Mouse (Mus musculus) stomach, postnatal 0 days (tissue): ENCODE data around the gene Hist2h3c1. TPM values are rescaled to one million over a fixed set of nuclear protein-coding genes. Genes with fewer than 3 reads are reported as not detected.

Experiments used
- ATAC-seq: fragments of 200-750 bp; cut with Nextera tagmentation; 2 replicates; pipeline ENCODE4 v1.8.0; 2017; ENCODE audit not compliant: low FRiP score, low TSS enrichment
- DNase-seq: peaks from one replicate; pipeline ENCODE4 v3.0.0-alpha.2; 2016; ENCODE audit warnings: low spot score
- H3K27ac ChIP-seq: fragments of 300-500 bp; sonication (generic); replicated peaks from 2 replicates; pipeline ENCODE4 v1.5.1; 2014; ENCODE audit warnings: mild to moderate bottlenecking, control low read depth
- H3K27me3 ChIP-seq: fragments of 300-500 bp; sonication (generic); 2 replicates; pipeline ENCODE4 v1.6.1; 2014; ENCODE audit warnings: low read length; ENCODE audit not compliant: control insufficient read depth, insufficient read depth
- H3K36me3 ChIP-seq: fragments of 300-500 bp; sonication (generic); 2 replicates; pipeline ENCODE4 v1.6.1; 2014; ENCODE audit warnings: low read length, mixed read lengths; ENCODE audit not compliant: control insufficient read depth, insufficient read depth
- H3K4me1 ChIP-seq: fragments of 300-500 bp; sonication (generic); replicated peaks from 2 replicates; pipeline ENCODE4 v1.6.1; 2014; ENCODE audit warnings: antibody characterized with exemption; ENCODE audit not compliant: control insufficient read depth, insufficient read depth
- H3K4me2 ChIP-seq: fragments of 300-500 bp; sonication (generic); replicated peaks from 2 replicates; pipeline ENCODE4 v1.6.1; 2014; ENCODE audit warnings: low read depth, mild to moderate bottlenecking, control low read depth, moderate library complexity
- H3K4me3 ChIP-seq: fragments of 300-500 bp; sonication (generic); 2 replicates; pipeline ENCODE4 v1.5.1; 2014; ENCODE audit warnings: low read depth, low read length, control low read depth
- H3K9ac ChIP-seq: fragments of 300-500 bp; sonication (generic); 2 replicates; pipeline ENCODE4 v1.6.1; 2014; ENCODE audit warnings: mild to moderate bottlenecking, low read length, control low read depth, mixed read lengths
- H3K9me3 ChIP-seq: fragments of 300-500 bp; sonication (generic); 2 replicates; pipeline ENCODE4 v1.6.1; 2016; ENCODE audit warnings: low read length; ENCODE audit not compliant: control insufficient read depth
- CTCF ChIP-seq: IDR thresholded peaks from 2 replicates; pipeline ENCODE4 v1.5.1; 2016; ENCODE audit warnings: antibody characterized with exemption, low read depth, mild to moderate bottlenecking, moderate library complexity
- EP300 ChIP-seq: optimal IDR thresholded peaks from 2 replicates; pipeline ENCODE3; 2016; ENCODE audit warnings: antibody characterized with exemption
- WGBS: fragments of 180-500 bp; shearing (Covaris S2); extraction: QIAGEN DNeasy Blood & Tissue Kit; methylation state at CpG from one replicate; pipeline ENCODE4 v1.1.7; 2014; 5-methylcytosine and 5-hydroxymethylcytosine counted together
- polyA plus RNA-seq: library from polyadenylated mRNA; unstranded; fragments of >200 nt; fragmentation: Nextera tagmentation; extraction: Ambion mirVana; gene quantifications from 2 replicates; pipeline ENCODE4 v1.2.1, GENCODE M21; 2015

Gene Hist2h3c1
- polyA plus RNA-seq, 1 experiment from 2014 or later, result 1.2 TPM

DNA sequence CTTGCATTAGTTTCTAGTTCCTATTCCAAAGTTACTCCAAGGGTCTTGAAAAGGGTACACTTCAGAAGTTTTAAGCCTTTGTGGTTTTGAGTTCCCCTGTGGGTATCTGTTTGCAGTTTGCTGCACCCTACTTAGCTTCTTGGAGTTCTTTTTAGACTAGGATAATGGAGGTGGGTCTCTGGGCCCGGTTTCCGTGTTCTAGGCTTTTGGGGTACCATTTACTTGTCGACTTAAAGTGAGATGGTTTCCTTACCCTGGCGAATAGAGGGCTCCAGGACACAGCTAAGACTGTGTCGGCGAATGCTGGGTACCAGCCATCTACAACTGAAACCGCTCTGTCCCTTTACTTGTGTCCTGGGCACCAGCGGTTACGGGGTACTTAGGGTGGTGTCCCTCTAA lies 24.8 kb upstream of the Hist2h3c1 start:
- Histone ChIP-seq H3K27ac (peak overlapping the region; percentile 97), H3K4me2 (peak overlapping the region; percentile 69), H3K36me3 (no peaks in the 10 kb centered on the region), H3K4me3 (peak overlapping the region; percentile 53), H3K9me3 (no peaks in the 10 kb centered on the region), H3K27me3 (no peaks in the 10 kb centered on the region), H3K4me1 (0 out of 2 replicates have a peak, but pooled peaks cover 5% of the 10 kb centered on the region), H3K9ac (peak overlapping the region; percentile 60)
- DNase-seq, result no peak
- no peak for ATAC-seq
- TF ChIP-seq CTCF, result no peak
- no peak for TF ChIP-seq EP300
- 20% methylated on average over 9 of the region's 9 CpGs for WGBS

DNA sequence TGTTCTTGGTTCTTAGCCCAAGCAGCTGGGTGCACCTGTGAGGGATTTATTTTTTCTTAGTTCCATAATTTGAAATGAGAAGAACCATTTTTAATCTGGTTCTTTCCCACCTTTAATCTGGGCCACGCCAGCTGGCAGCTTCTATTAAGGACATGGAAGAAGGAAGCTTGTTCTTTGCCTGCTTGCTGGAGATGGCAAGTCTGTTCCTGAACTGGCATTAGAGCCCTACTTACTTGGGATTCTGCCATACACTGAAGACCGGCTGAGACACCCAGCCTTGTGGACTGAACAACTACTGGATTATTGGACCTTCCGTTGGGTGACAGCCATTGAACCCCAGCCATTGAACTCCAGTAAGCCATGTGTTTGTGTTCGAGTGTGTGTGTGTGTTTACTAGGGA lies 23.7 kb upstream of the Hist2h3c1 start:
- H3K4me2 ChIP-seq, result peak overlapping the region; percentile 8; the same call in 1 of the 2 replicates

DNA sequence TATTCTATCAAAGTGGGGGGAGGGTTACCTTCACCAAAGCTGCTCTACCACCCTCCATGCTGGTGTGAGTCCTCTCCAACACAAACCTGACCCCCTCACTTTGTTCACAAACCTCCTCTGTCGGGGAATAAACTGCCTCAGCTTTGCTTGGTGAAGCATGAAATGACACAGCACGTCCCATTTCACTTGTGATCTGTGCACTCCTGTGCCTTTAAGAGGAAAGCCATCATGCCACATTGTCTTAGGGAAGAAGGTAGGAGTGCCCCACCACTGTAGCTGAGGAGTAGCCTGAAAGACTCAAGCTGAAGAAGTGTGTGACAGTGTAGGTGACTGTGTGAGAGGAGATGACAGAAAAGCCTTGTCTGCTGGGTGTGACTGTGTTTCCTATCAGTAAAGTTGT lies 21.1 kb upstream of the Hist2h3c1 start:
- DNase-seq, result no peak
- WGBS, result 31% methylated on average over 2 of the region's 2 CpGs
- H3K4me3 ChIP-seq, result no peak overlapping the region
- H3K4me1 ChIP-seq, result 0 out of 2 replicates have a peak, but pooled peaks cover 5% of the 10 kb centered on the region
- TF ChIP-seq CTCF (no peak), EP300 (no peak)
- no peaks in the 10 kb centered on the region for H3K36me3 ChIP-seq
- H3K27me3 ChIP-seq, result no peaks in the 10 kb centered on the region
- no peak overlapping the region for H3K27ac ChIP-seq
- no peaks in the 10 kb centered on the region for H3K9me3 ChIP-seq
- ATAC-seq, result no peak
- H3K9ac ChIP-seq, result no peak overlapping the region
- H3K4me2 ChIP-seq, result no peak overlapping the region

More for the DNA sequence above, 23.7 kb upstream of the Hist2h3c1 start:
- no peak for DNase-seq
- Histone ChIP-seq H3K4me3 (no peak overlapping the region), H3K27ac (no peak overlapping the region), H3K9ac (no peak overlapping the region), H3K27me3 (no peaks in the 10 kb centered on the region), H3K36me3 (no peaks in the 10 kb centered on the region), H3K9me3 (no peaks in the 10 kb centered on the region), H3K4me1 (0 out of 2 replicates have a peak, but pooled peaks cover 5% of the 10 kb centered on the region)
- 75% methylated on average over 4 of the region's 4 CpGs for WGBS
- ATAC-seq, result no peak
- TF ChIP-seq CTCF (no peak), EP300 (no peak)

DNA sequence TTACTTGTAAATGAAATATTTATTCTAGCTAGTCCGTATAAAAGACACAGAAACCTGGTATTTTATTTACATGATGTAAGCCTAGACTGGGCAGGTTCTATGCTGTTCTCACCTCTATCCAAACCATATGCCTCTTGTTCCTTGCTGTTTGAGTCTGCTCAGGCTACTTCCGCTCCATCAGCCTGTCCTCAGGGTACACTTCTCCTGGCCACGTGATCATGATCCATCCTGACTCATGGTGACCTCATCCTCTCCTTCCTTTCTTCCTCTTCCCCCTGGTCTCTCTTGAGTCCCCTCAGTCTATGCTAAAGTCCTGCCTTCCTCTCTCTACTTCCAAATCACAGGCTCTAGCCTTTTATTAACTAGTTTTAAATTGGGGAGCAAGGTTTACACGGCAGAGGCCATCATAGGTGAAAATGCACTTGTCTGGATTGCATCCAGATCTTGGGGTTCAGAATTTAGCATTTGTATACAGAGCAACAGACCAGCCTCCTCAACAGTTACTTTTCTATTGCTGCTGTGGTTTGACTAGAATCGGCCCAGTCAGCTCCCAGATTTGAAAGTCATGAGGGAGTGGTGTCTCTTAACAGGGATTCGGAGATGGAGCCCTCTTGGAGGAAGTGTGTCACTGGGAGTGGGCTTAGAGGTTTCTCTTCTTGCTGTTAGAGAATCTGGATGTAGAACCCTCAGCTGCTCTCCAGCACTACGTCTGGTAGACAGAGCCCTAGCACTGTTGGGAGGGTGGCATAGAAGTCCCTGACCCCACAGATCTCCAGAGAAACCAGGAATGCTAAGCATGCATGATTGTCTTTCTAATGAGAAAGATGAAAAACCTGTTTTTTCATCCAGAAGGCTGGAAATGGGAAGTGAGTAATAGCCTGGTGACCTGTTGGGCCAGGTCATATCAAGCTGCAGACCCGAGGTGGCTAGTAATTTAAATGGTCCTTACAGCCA lies 19.5 kb upstream of the Hist2h3c1 start:
- no peak overlapping the region for H3K27ac ChIP-seq
- WGBS, result 57% methylated on average over 8 of the region's 8 CpGs
- ATAC-seq, result peak; percentile 46
- 0 out of 2 replicates have a peak, but pooled peaks cover 5% of the 10 kb centered on the region for H3K4me1 ChIP-seq
- H3K4me3 ChIP-seq, result no peak overlapping the region
- H3K27me3 ChIP-seq, result no peaks in the 10 kb centered on the region
- no peak overlapping the region for H3K9ac ChIP-seq
- H3K9me3 ChIP-seq, result no peaks in the 10 kb centered on the region
- no peak for TF ChIP-seq EP300
- no peak for TF ChIP-seq CTCF
- no peaks in the 10 kb centered on the region for H3K36me3 ChIP-seq
- H3K4me2 ChIP-seq, result no peak overlapping the region
- DNase-seq, result no peak

DNA sequence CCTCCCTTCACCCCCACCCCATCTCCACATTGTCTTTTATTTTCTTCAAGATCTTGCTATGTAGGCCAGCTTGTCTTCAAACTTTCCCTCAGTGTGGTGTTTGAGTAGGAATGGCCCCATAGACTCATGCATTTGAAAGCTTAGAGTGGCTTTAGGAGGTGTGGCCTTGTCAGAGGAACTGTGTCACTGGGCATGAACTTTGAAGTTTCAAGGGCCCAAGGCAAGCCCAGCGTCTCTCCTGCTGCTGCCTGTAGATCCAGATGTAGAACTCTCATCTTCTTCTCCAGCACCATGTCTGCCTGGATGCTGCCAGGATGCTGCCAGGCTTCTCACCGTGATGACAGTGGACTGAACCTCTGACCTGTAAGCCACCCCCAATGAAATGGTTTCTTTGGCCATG lies 17.7 kb upstream of the Hist2h3c1 start:
- DNase-seq (no peak), ATAC-seq (no peak)
- H3K4me2 ChIP-seq, result no peak overlapping the region
- no peak overlapping the region for H3K27ac ChIP-seq
- H3K27me3 ChIP-seq, result no peaks in the 10 kb centered on the region
- H3K9ac ChIP-seq, result no peak overlapping the region
- WGBS, result 60% methylated on average over 2 of the region's 2 CpGs
- H3K36me3 ChIP-seq, result no peaks in the 10 kb centered on the region
- no peaks in the 10 kb centered on the region for H3K4me1 ChIP-seq
- H3K9me3 ChIP-seq, result no peaks in the 10 kb centered on the region
- H3K4me3 ChIP-seq, result no peak overlapping the region
- TF ChIP-seq CTCF (no peak), EP300 (no peak)

DNA sequence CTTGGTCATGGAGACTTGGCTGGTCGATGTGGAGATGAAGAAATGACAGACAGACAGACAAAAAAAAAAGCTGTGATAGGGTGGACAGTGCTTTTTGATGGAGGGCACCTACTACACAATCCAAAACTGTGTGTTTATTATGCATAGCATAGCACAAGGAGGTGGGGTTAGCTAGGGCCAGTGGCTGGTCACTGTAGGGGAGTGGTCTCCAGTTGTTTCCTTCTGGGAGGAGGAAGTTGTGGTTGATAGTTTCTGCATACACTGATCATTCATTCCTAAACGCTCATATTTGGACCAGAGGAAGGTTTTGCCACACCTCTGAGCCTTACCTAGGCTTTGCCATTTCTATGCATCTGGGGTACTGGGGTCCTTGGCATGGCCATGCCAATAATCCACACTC lies 16.1 kb upstream of the Hist2h3c1 start:
- no peak overlapping the region for H3K27ac ChIP-seq
- DNase-seq, result no peak
- H3K4me2 ChIP-seq, result no peak overlapping the region
- WGBS, result 58% methylated on average over 2 of the region's 2 CpGs
- no peak overlapping the region for H3K9ac ChIP-seq
- H3K9me3 ChIP-seq, result no peaks in the 10 kb centered on the region
- no peaks in the 10 kb centered on the region for H3K4me1 ChIP-seq
- no peak overlapping the region for H3K4me3 ChIP-seq
- no peak for ATAC-seq
- no peak for TF ChIP-seq CTCF
- no peak for TF ChIP-seq EP300
- no peaks in the 10 kb centered on the region for H3K36me3 ChIP-seq
- H3K27me3 ChIP-seq, result no peaks in the 10 kb centered on the region
